ENCODE assay signal across 26 mouse cellular contexts in the genomic region with DNA sequence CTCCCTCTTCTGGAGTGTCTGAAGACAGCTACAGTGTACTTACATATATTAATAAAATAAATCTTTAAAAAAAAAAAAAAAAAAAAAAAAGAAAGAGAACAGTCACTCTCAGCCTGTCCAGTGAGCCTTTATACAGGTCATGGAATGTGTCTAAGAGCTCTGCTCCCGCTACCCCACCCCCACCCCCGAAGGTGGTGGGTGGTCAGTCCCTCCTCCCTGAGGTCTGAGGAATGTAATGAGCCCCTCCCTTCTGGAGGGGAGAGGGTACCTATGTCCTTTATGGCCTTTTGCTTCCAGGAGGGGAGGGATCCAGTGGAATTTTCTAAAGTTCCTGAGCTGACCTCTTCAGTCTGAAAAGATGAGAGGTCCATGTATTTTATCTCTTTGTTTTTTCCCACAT.
"Had no signal": no experiment of that assay in that cellular context is flagged by ENCODE, and none has a peak within 500 bp of the region (broad histone marks: within the 10 kb centered on the region; RNA-seq: fewer than 3 reads in every experiment).

No protein-coding gene starts in this region.

- H3K9me3 ChIP-seq: limb, embryonic 15.5 days; midbrain, embryonic 15.5 days; neural tube, embryonic 13.5 days had no signal

- H3K4me3 ChIP-seq: layer of hippocampus, adult 2 months; left cerebral cortex, adult 2 months; limb, embryonic 15.5 days; megakaryocyte, embryonic 14.5 days; midbrain, embryonic 15.5 days; myocyte; neural tube, embryonic 13.5 days had no signal

- DNase-seq: kidney, adult 18-20 months; kidney, adult 9 months; kidney, postnatal 25 days; layer of hippocampus, adult 9-11 months; layer of hippocampus, postnatal 36 days; liver, postnatal 0 days; lung, embryonic 14.5 days; retina, postnatal 1 day; right cerebral cortex, postnatal 25 days; thymus, adult 2 months; thymus, postnatal 14 days; thymus, postnatal 4 days had no signal

- H3K36me3 ChIP-seq: limb, embryonic 15.5 days; midbrain, embryonic 15.5 days; neural tube, embryonic 13.5 days had no signal

- H3K4me2 ChIP-seq: limb, embryonic 15.5 days; liver, embryonic 11.5 days; lung, embryonic 14.5 days; midbrain, embryonic 11.5 days; midbrain, embryonic 15.5 days; neural tube, embryonic 13.5 days had no signal

- ATAC-seq: inflammation-experienced regulatory T-cells, adult 6 months; intestine, embryonic 16.5 days; liver, postnatal 0 days; lung, postnatal 0 days; midbrain, embryonic 15.5 days had no signal

- H3K27me3 ChIP-seq: limb, embryonic 15.5 days; megakaryocyte, embryonic 14.5 days; midbrain, embryonic 15.5 days; neural tube, embryonic 13.5 days had no signal

- H3K9ac ChIP-seq: limb, embryonic 15.5 days; liver, embryonic 14.5 days; liver, postnatal 0 days; lung, embryonic 14.5 days; midbrain, embryonic 15.5 days; neural tube, embryonic 13.5 days had no signal

- H3K4me1 ChIP-seq: limb, embryonic 15.5 days; megakaryocyte, embryonic 14.5 days had no signal

- H3K27ac ChIP-seq: layer of hippocampus, adult 2 months; left cerebral cortex, adult 2 months; limb, embryonic 15.5 days; liver, embryonic 14.5 days; midbrain, embryonic 15.5 days; neural tube, embryonic 13.5 days; stomach, postnatal 0 days had no signal
